ENCODE assay signal across 9 mouse cellular contexts in genomic region chr19:5455568-5455967, GRCm38 (mm10). TPM values are rescaled to one million over a fixed set of nuclear protein-coding genes. Genes with fewer than 3 reads are reported as not detected.
DNase-seq lines count a peak whose midpoint lies in the region; ATAC-seq lines count a peak whose summit lies in the region.
"Had no signal": no experiment of that assay in that cellular context is flagged by ENCODE, and none has a peak within 500 bp of the region (broad histone marks: within the 10 kb centered on the region; RNA-seq: fewer than 3 reads in every experiment).

No protein-coding gene starts in this region.

- no peak for DNase-seq in kidney, adult 18-20 months
- DNase-seq in gastrocnemius, postnatal 14 days: no peak
- no peak for DNase-seq in Muller cell, postnatal 12 days (ENCODE audit: inconsistent ontology term)

- 55% methylated on average over 8 of the region's 8 CpGs for WGBS in kidney, embryonic 16.5 days
- 49% methylated on average over 8 of the region's 8 CpGs for WGBS in embryonic facial prominence, embryonic 13.5 days
- 62% methylated on average over 8 of the region's 8 CpGs for WGBS in intestine, embryonic 15.5 days
- 73% methylated on average over 8 of the region's 8 CpGs for WGBS in neural tube, embryonic 12.5 days

- peaks cover 25% of the 10 kb centered on the region for H3K4me1 ChIP-seq in kidney, embryonic 16.5 days (ENCODE audit: insufficient read depth, low read length)
- peaks cover 30% of the 10 kb centered on the region for H3K4me1 ChIP-seq in embryonic facial prominence, embryonic 13.5 days
- peaks cover 27% of the 10 kb centered on the region; the same call in 1 of the 2 replicates for H3K4me1 ChIP-seq in intestine, embryonic 15.5 days (replicated peaks)
- peaks cover 29% of the 10 kb centered on the region for H3K4me1 ChIP-seq in neural tube, embryonic 12.5 days

- no peaks in the 10 kb centered on the region for H3K9me3 ChIP-seq in kidney, embryonic 16.5 days (ENCODE audit: low read length)
- no peaks in the 10 kb centered on the region for H3K9me3 ChIP-seq in embryonic facial prominence, embryonic 13.5 days
- H3K9me3 ChIP-seq in intestine, embryonic 15.5 days: no peaks in the 10 kb centered on the region
- H3K9me3 ChIP-seq in neural tube, embryonic 12.5 days: no peaks in the 10 kb centered on the region

- H3K4me3 ChIP-seq in kidney, embryonic 16.5 days (ENCODE audit: low read length): peak overlapping the region; percentile 72
- H3K4me3 ChIP-seq in embryonic facial prominence, embryonic 13.5 days: peak overlapping the region; percentile 74
- peak overlapping the region; percentile 88 for H3K4me3 ChIP-seq in intestine, embryonic 15.5 days (replicated peaks)
- H3K4me3 ChIP-seq in neural tube, embryonic 12.5 days: peak overlapping the region; percentile 77

- peak overlapping the region; percentile 90; the same call in 1 of the 2 replicates for H3K27ac ChIP-seq in kidney, embryonic 16.5 days (ENCODE audit: low read length)
- no peak overlapping the region for H3K27ac ChIP-seq in embryonic facial prominence, embryonic 13.5 days
- no peak overlapping the region for H3K27ac ChIP-seq in intestine, embryonic 15.5 days
- no peak overlapping the region for H3K27ac ChIP-seq in neural tube, embryonic 12.5 days

- no peak for ATAC-seq in kidney, embryonic 16.5 days (ENCODE audit: low FRiP score, low TSS enrichment)
- no peak for ATAC-seq in embryonic facial prominence, embryonic 13.5 days (ENCODE audit: insufficient number of reproducible peaks, insufficient read depth, low FRiP score, low TSS enrichment, low read depth)
- ATAC-seq in intestine, embryonic 15.5 days: no peak
- no peak for ATAC-seq in neural tube, embryonic 12.5 days (ENCODE audit: low FRiP score, low read depth)
- no peak for ATAC-seq in megakaryocyte-erythroid progenitor cell, adult 5-6 weeks (replicated peaks; ENCODE audit: low FRiP score, low TSS enrichment, poor library complexity, severe bottlenecking)

- H3K9ac ChIP-seq in kidney, embryonic 16.5 days (replicated peaks; ENCODE audit: low read length): peak overlapping the region; percentile 83
- peak overlapping the region; percentile 61; the same call in 1 of the 2 replicates for H3K9ac ChIP-seq in embryonic facial prominence, embryonic 13.5 days
- H3K9ac ChIP-seq in intestine, embryonic 15.5 days: peak overlapping the region; percentile 90; the same call in 1 of the 2 replicates
- H3K9ac ChIP-seq in neural tube, embryonic 12.5 days: peak overlapping the region; percentile 88

- H3K4me2 ChIP-seq in kidney, embryonic 16.5 days (replicated peaks; ENCODE audit: low read depth, low read length): peak overlapping the region; percentile 90
- H3K4me2 ChIP-seq in embryonic facial prominence, embryonic 13.5 days: peak overlapping the region; percentile 99
- peak overlapping the region; percentile 98 for H3K4me2 ChIP-seq in intestine, embryonic 15.5 days (replicated peaks)
- H3K4me2 ChIP-seq in neural tube, embryonic 12.5 days (replicated peaks): peak overlapping the region; percentile 99

- intact Hi-C loops in gastrocnemius, postnatal 14 days (cut with DNase I; ENCODE audit: low total_unique reads): no loop called here

- no peaks in the 10 kb centered on the region for H3K36me3 ChIP-seq in kidney, embryonic 16.5 days (ENCODE audit: insufficient read depth, low read length)
- peaks cover 13% of the 10 kb centered on the region; the same call in 1 of the 2 replicates for H3K36me3 ChIP-seq in embryonic facial prominence, embryonic 13.5 days
- no peaks in the 10 kb centered on the region for H3K36me3 ChIP-seq in intestine, embryonic 15.5 days
- H3K36me3 ChIP-seq in neural tube, embryonic 12.5 days: peaks cover 10% of the 10 kb centered on the region; the same call in 1 of the 2 replicates

- no peaks in the 10 kb centered on the region for H3K27me3 ChIP-seq in kidney, embryonic 16.5 days (ENCODE audit: insufficient read depth, low read length)
- peaks cover 14% of the 10 kb centered on the region for H3K27me3 ChIP-seq in embryonic facial prominence, embryonic 13.5 days
- H3K27me3 ChIP-seq in intestine, embryonic 15.5 days (replicated peaks): 0 out of 2 replicates have a peak, but pooled peaks cover 2% of the 10 kb centered on the region
- peaks cover 3% of the 10 kb centered on the region for H3K27me3 ChIP-seq in neural tube, embryonic 12.5 days (replicated peaks)

RNA-seq across cellular contexts. Expression of gene Ccdc85b, which starts 2.1 kb away (rescaled TPM):
- 7.8 and 8.6 TPM in 2 replicates for polyA plus RNA-seq in kidney, embryonic 16.5 days (2015; fragmentation: Nextera tagmentation; extraction: Ambion mirVana)
- polyA plus RNA-seq in embryonic facial prominence, embryonic 13.5 days (2015; fragmentation: Nextera tagmentation; extraction: Ambion mirVana): 6.8 TPM in 2 replicates
- polyA plus RNA-seq in intestine, embryonic 15.5 days (2015; fragmentation: Nextera tagmentation; extraction: Ambion mirVana): 8.2 and 8.7 TPM in 2 replicates
- polyA plus RNA-seq in neural tube, embryonic 12.5 days (2016; fragmentation: Nextera tagmentation; extraction: Ambion mirVana): 12.9 and 13.0 TPM in 2 replicates
- total RNA-seq in gastrocnemius, postnatal 14 days (2021): 1 to 10 TPM; 6.4 to 7.2 TPM
- total RNA-seq in megakaryocyte-erythroid progenitor cell, adult 5-6 weeks (2014; fragmentation: Nextera tagmentation): 2.6 and 2.9 TPM in 2 replicates
- 2.1 and 2.5 TPM in 2 replicates for total RNA-seq in megakaryocyte-erythroid progenitor cell, adult 5-6 weeks (2017)

RNA-seq across cellular contexts. Expression of gene Fibp, which starts 4.8 kb away (rescaled TPM):
- polyA plus RNA-seq in kidney, embryonic 16.5 days (2015; fragmentation: Nextera tagmentation; extraction: Ambion mirVana): 129 and 138 TPM in 2 replicates
- 138 and 144 TPM in 2 replicates for polyA plus RNA-seq in embryonic facial prominence, embryonic 13.5 days (2015; fragmentation: Nextera tagmentation; extraction: Ambion mirVana)
- polyA plus RNA-seq in intestine, embryonic 15.5 days (2015; fragmentation: Nextera tagmentation; extraction: Ambion mirVana): 95.1 and 99.4 TPM in 2 replicates
- polyA plus RNA-seq in neural tube, embryonic 12.5 days (2016; fragmentation: Nextera tagmentation; extraction: Ambion mirVana): 142 and 145 TPM in 2 replicates
- total RNA-seq in gastrocnemius, postnatal 14 days (2021): 10 to 100 TPM; 42.0 to 44.8 TPM
- 54.4 and 96.5 TPM in 2 replicates for total RNA-seq in megakaryocyte-erythroid progenitor cell, adult 5-6 weeks (2014; fragmentation: Nextera tagmentation)
- 40.7 and 51.8 TPM in 2 replicates for total RNA-seq in megakaryocyte-erythroid progenitor cell, adult 5-6 weeks (2017)

RNA-seq across cellular contexts. Expression of gene Fosl1, which starts 8.2 kb away (rescaled TPM):
- polyA plus RNA-seq in kidney, embryonic 16.5 days (2015; fragmentation: Nextera tagmentation; extraction: Ambion mirVana): 0.54 TPM in 1 of 2 replicates, not detected in the other
- not detected in 2 replicates for polyA plus RNA-seq in embryonic facial prominence, embryonic 13.5 days (2015; fragmentation: Nextera tagmentation; extraction: Ambion mirVana)
- not detected in 2 replicates for polyA plus RNA-seq in intestine, embryonic 15.5 days (2015; fragmentation: Nextera tagmentation; extraction: Ambion mirVana)
- not detected in 2 replicates for polyA plus RNA-seq in neural tube, embryonic 12.5 days (2016; fragmentation: Nextera tagmentation; extraction: Ambion mirVana)
- total RNA-seq in gastrocnemius, postnatal 14 days (2021): not detected
- 0.66 and 1.1 TPM in 2 replicates for total RNA-seq in megakaryocyte-erythroid progenitor cell, adult 5-6 weeks (2014; fragmentation: Nextera tagmentation)
- total RNA-seq in megakaryocyte-erythroid progenitor cell, adult 5-6 weeks (2017): 0.30 and 1.9 TPM in 2 replicates
- polyA plus RNA-seq: urinary bladder, adult 2 months had no signal

RNA-seq across cellular contexts. Expression of gene Ctsw, which starts 12.7 kb away (rescaled TPM):
- 1.9 and 2.1 TPM in 2 replicates for polyA plus RNA-seq in kidney, embryonic 16.5 days (2015; fragmentation: Nextera tagmentation; extraction: Ambion mirVana)
- polyA plus RNA-seq in embryonic facial prominence, embryonic 13.5 days (2015; fragmentation: Nextera tagmentation; extraction: Ambion mirVana): 1.6 and 2.4 TPM in 2 replicates
- 2.1 and 2.9 TPM in 2 replicates for polyA plus RNA-seq in intestine, embryonic 15.5 days (2015; fragmentation: Nextera tagmentation; extraction: Ambion mirVana)
- polyA plus RNA-seq in neural tube, embryonic 12.5 days (2016; fragmentation: Nextera tagmentation; extraction: Ambion mirVana): 3.3 and 4.2 TPM in 2 replicates
- not detected for total RNA-seq in gastrocnemius, postnatal 14 days (2021)
- 4.9 and 10.5 TPM in 2 replicates for total RNA-seq in megakaryocyte-erythroid progenitor cell, adult 5-6 weeks (2014; fragmentation: Nextera tagmentation)
- 0.53 and 8.4 TPM in 2 replicates for total RNA-seq in megakaryocyte-erythroid progenitor cell, adult 5-6 weeks (2017)

RNA-seq across cellular contexts. Expression of gene Efemp2, which starts 18.2 kb away (rescaled TPM):
- 197 and 208 TPM in 2 replicates for polyA plus RNA-seq in kidney, embryonic 16.5 days (2015; fragmentation: Nextera tagmentation; extraction: Ambion mirVana)
- 200 and 207 TPM in 2 replicates for polyA plus RNA-seq in embryonic facial prominence, embryonic 13.5 days (2015; fragmentation: Nextera tagmentation; extraction: Ambion mirVana)
- polyA plus RNA-seq in intestine, embryonic 15.5 days (2015; fragmentation: Nextera tagmentation; extraction: Ambion mirVana): 118 TPM in 2 replicates
- 58.3 and 60.3 TPM in 2 replicates for polyA plus RNA-seq in neural tube, embryonic 12.5 days (2016; fragmentation: Nextera tagmentation; extraction: Ambion mirVana)
- 10 to 100 TPM; 14.8 to 21.3 TPM for total RNA-seq in gastrocnemius, postnatal 14 days (2021)
- total RNA-seq in megakaryocyte-erythroid progenitor cell, adult 5-6 weeks (2014; fragmentation: Nextera tagmentation): 2.3 TPM in 1 of 2 replicates, not detected in the other
- not detected in 2 replicates for total RNA-seq in megakaryocyte-erythroid progenitor cell, adult 5-6 weeks (2017)
